9 mouse cellular contexts compared by ENCODE assay signal in genomic region chr6:108494185-108494804, GRCm38 (mm10).
DNase-seq lines count a peak whose midpoint lies in the region; ATAC-seq and TF ChIP-seq lines count a peak whose summit lies in the region.
"Had no signal": no experiment of that assay in that cellular context is flagged by ENCODE, and none has a peak within 500 bp of the region (broad histone marks: within the 10 kb centered on the region; RNA-seq: fewer than 3 reads in every experiment).

No protein-coding gene starts in this region.

- TF ChIP-seq POLR2A in kidney, adult 2 months (IDR thresholded peaks at IDR 0.05; ENCODE audit: low read depth, low read length) = no peak

- no peak overlapping the region for H3K9ac ChIP-seq in intestine, postnatal 0 days (ENCODE audit: low read depth, low read length)
- no peak overlapping the region for H3K9ac ChIP-seq in neural tube, embryonic 13.5 days
- H3K9ac ChIP-seq: embryonic facial prominence, embryonic 13.5 days had no signal

- no peak overlapping the region for H3K4me2 ChIP-seq in intestine, postnatal 0 days (replicated peaks; ENCODE audit: low read depth)
- no peak overlapping the region for H3K4me2 ChIP-seq in neural tube, embryonic 13.5 days
- H3K4me2 ChIP-seq: embryonic facial prominence, embryonic 13.5 days had no signal

- DNase-seq in kidney, adult 2 months = no peak
- DNase-seq in kidney, postnatal 4 days = no peak
- DNase-seq in hindbrain, embryonic 10.5 days (ENCODE audit: low spot score) = no peak
- DNase-seq in spleen, postnatal 14 days (ENCODE audit: low spot score in 2 of 2) = no peak
- DNase-seq: cerebellum, adult 18-20 months had no signal

- H3K4me3 ChIP-seq in kidney, adult 2 months (ENCODE audit: insufficient read depth, low read depth, low read length) = no peak overlapping the region
- H3K4me3 ChIP-seq in hindbrain, embryonic 10.5 days = no peak overlapping the region
- H3K4me3 ChIP-seq in intestine, postnatal 0 days (ENCODE audit: low read depth, low read length) = no peak overlapping the region
- H3K4me3 ChIP-seq in neural tube, embryonic 13.5 days = no peak overlapping the region
- H3K4me3 ChIP-seq: embryonic facial prominence, embryonic 13.5 days had no signal

- 52% methylated on average over 10 of the region's 10 CpGs for WGBS in kidney, adult 2 months
- WGBS in hindbrain, embryonic 10.5 days = 81% methylated on average over 10 of the region's 10 CpGs
- WGBS in intestine, postnatal 0 days = 69% methylated on average over 10 of the region's 10 CpGs
- 51% methylated on average over 10 of the region's 10 CpGs for WGBS in neural tube, embryonic 13.5 days

- no peak for TF ChIP-seq CTCF in kidney, adult 2 months (conservative IDR thresholded peaks at IDR 0.05; ENCODE audit: insufficient read depth, insufficient read length, low read depth, low read length)
- no peak for TF ChIP-seq CTCF in intestine, postnatal 0 days (IDR thresholded peaks at IDR 0.05; ENCODE audit: low read depth)

- peak overlapping the region; percentile 16; the same call in 1 of the 2 replicates for H3K27ac ChIP-seq in kidney, adult 2 months (ENCODE audit: insufficient read depth, low read depth, low read length)
- H3K27ac ChIP-seq in hindbrain, embryonic 10.5 days = 0 out of 2 replicates have a peak overlapping the region, but pooled peaks have one; percentile 2
- no peak overlapping the region for H3K27ac ChIP-seq in intestine, postnatal 0 days (ENCODE audit: low read depth, low read length)
- peak overlapping the region; percentile 42 for H3K27ac ChIP-seq in neural tube, embryonic 13.5 days (replicated peaks)
- H3K27ac ChIP-seq: embryonic facial prominence, embryonic 13.5 days had no signal

- ATAC-seq in intestine, postnatal 0 days = peak; percentile 43; the same call in 1 of the 2 replicates
- ATAC-seq in neural tube, embryonic 13.5 days (ENCODE audit: low read depth) = peak; percentile 76
- no peak for ATAC-seq in erythroid progenitor cell, adult 5-6 weeks (replicated peaks; ENCODE audit: low FRiP score, poor library complexity, severe bottlenecking)

- no peaks in the 10 kb centered on the region for H3K9me3 ChIP-seq in hindbrain, embryonic 10.5 days
- H3K9me3 ChIP-seq in intestine, postnatal 0 days (ENCODE audit: control insufficient read depth) = no peaks in the 10 kb centered on the region
- H3K9me3 ChIP-seq in neural tube, embryonic 13.5 days = no peaks in the 10 kb centered on the region
- H3K9me3 ChIP-seq: embryonic facial prominence, embryonic 13.5 days had no signal

- H3K27me3 ChIP-seq in kidney, adult 2 months (replicated peaks; ENCODE audit: control insufficient read depth, insufficient read depth, low read length) = no peaks in the 10 kb centered on the region
- H3K27me3 ChIP-seq in hindbrain, embryonic 10.5 days (ENCODE audit: insufficient read depth, poor library complexity, severe bottlenecking) = no peaks in the 10 kb centered on the region
- H3K27me3 ChIP-seq in intestine, postnatal 0 days (replicated peaks; ENCODE audit: control insufficient read depth, insufficient read depth, low read length) = no peaks in the 10 kb centered on the region
- H3K27me3 ChIP-seq in neural tube, embryonic 13.5 days = no peaks in the 10 kb centered on the region
- H3K27me3 ChIP-seq: embryonic facial prominence, embryonic 13.5 days had no signal

- peaks cover 8% of the 10 kb centered on the region; the same call in 1 of the 2 replicates for H3K4me1 ChIP-seq in kidney, adult 2 months (ENCODE audit: control insufficient read depth, insufficient read depth, low read length)
- H3K4me1 ChIP-seq in hindbrain, embryonic 10.5 days (replicated peaks) = peaks cover 4% of the 10 kb centered on the region; the same call in 1 of the 2 replicates
- no peaks in the 10 kb centered on the region for H3K4me1 ChIP-seq in intestine, postnatal 0 days (replicated peaks; ENCODE audit: control insufficient read depth, insufficient read depth, low read length)
- peaks cover 18% of the 10 kb centered on the region for H3K4me1 ChIP-seq in neural tube, embryonic 13.5 days (replicated peaks)

- H3K36me3 ChIP-seq in kidney, adult 2 months (ENCODE audit: control insufficient read depth, insufficient read depth, low read length) = peaks cover 38% of the 10 kb centered on the region
- peaks cover 31% of the 10 kb centered on the region for H3K36me3 ChIP-seq in hindbrain, embryonic 10.5 days
- peaks cover 9% of the 10 kb centered on the region; the same call in 1 of the 2 replicates for H3K36me3 ChIP-seq in intestine, postnatal 0 days (ENCODE audit: control insufficient read depth, insufficient read depth)
- H3K36me3 ChIP-seq in neural tube, embryonic 13.5 days = no peaks in the 10 kb centered on the region
